Mouse (Mus musculus) small intestine, adult 2 months (tissue): ENCODE measurements around the gene Trim37.

Experiments
- CTCF ChIP-seq: fragments of 200-500 bp; IDR thresholded peaks from 2 replicates; pipeline ENCODE4 v1.5.1; 2012; ENCODE audit warnings: low read depth, mild to moderate bottlenecking, control low read depth, inconsistent platforms, low read length, moderate library complexity, mixed read lengths; ENCODE audit not compliant: insufficient replicate concordance, insufficient read length; ENCODE audit errors: extremely low read depth
- POLR2A ChIP-seq: fragments of 200-500 bp; IDR thresholded peaks from 2 replicates; pipeline ENCODE4 v1.6.1; 2012; ENCODE audit warnings: low read depth, mild to moderate bottlenecking, control low read depth, inconsistent platforms, low read length, moderate library complexity

DNA sequence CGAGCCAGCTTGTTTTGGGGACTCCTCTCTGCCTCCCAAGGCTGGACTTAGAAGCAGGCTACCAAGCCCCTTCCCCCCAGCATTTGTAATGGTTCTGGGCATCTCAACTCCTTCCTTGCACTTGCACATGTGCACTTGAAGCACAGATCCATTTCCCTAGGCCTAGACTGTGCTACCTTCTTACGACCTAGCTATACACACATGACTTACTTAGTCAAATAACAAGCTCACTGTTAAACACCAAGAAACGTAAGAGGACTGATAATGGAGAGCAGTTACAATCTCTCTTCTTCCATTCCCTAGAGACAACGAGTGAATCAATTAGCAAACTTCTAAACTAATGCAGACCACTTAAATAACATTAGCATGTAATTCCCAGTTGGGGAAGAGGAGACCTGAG is 139.4 kb downstream of the Trim37 start:
- TF ChIP-seq POLR2A: no peak
- TF ChIP-seq CTCF: no peak
